Mouse (Mus musculus): ENCODE results near the gene Retnlb.
"Not testable (repeated sequence)": the region's sequence is repeated elsewhere in the genome, so short reads cannot be mapped to it uniquely, and the experiment has no call there.

Gene Retnlb

DNA sequence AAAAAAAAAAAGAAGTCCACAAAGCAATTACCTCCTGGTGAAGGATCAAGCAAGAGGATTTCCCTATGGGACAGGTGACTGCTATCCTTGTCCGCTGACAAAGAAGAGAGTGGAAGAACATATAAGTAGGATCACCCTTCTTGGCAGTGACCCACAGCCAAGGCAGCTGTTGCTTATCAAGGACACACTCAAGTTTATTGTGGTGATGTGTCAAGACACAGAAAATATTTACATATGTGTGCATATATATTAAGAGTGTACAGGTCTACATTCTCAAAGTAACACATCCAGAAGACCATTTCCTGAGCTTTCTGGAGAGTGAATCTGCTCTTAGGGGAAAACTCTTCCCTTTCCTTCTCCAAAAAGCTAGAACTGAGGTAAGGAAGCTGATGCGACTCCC, at the start of gene Retnlb:
Retnlb (plus strand) TSS at position 162 of the 400 bp plus-strand sequence.
- no peak for DNase-seq

GRCm38 (mm10) chr16:48769183-48769582, 47.5 kb upstream of the Retnlb start:
- DNase-seq: no peak

GRCm38 (mm10) chr16:48771971-48772445, 44.6 kb upstream of the Retnlb start, which contains the start of gene Trat1:
TSS of gene Trat1 (minus strand) at chr16:48772021.
- DNase-seq: no peak

DNA sequence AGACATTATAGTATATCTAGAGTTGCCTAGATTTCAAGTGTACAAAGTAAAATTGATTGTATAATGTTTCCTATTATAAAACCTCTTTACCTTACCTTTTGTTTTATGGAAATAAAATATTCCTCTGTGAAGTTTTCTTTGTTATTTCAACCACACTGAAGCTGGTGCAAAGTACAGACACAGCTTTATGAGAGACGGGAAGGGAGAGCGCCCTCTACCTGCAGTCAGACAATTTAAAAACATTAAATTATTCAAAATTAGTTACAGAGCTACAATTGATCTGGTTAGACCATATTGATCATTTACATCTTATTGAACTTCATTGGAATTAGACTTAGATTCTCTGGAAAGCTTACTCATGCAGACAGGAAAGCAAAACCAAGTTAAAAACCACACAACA, 39.4 kb upstream of the Retnlb start:
- no peak for DNase-seq

GRCm38 (mm10) chr16:48786258-48786657, 30.4 kb upstream of the Retnlb start:
- DNase-seq: no peak

DNA sequence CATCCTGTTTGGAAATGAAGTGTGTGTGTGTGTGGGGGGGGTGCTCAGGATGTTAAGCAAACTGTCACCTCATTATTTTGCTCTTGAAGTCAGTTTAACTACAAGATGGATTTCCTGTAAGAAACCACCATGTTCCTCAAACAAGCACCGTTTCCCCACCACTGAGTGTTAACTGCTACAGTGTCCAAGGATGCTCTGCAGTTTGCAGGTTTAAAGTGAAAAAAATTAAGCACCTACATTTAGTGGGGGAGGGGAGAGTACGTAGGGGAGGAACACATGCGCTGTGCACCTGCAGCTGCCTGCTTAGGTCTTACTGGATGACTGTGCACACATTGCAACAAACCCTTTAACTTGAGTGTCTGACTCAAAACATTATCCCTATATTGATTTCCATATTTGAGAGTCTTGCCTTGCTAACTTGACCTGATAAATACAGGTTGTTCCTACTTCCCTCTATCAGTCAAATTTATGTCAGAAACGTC, 27.9 kb upstream of the Retnlb start:
- no peak for DNase-seq

DNA sequence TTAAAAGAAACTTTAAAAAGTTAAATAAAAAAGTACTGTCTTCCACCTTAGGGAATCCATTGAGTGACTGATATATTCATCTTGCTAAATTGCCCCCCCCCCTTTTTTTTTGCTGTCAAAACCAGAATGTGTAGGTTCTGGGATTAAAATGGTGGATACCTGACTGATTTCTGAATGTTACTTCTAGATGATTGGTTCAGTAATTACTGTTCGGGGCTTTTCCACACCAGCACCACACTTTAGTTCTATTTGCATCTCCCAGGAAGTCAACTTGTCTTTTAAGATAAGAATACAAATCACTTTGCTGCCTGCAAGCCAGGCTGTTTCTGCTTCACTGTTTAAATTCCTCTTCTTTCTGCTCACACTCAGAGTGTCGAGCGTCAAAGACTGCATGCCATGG, 18.4 kb upstream of the Retnlb start:
- DNase-seq: no peak

DNA sequence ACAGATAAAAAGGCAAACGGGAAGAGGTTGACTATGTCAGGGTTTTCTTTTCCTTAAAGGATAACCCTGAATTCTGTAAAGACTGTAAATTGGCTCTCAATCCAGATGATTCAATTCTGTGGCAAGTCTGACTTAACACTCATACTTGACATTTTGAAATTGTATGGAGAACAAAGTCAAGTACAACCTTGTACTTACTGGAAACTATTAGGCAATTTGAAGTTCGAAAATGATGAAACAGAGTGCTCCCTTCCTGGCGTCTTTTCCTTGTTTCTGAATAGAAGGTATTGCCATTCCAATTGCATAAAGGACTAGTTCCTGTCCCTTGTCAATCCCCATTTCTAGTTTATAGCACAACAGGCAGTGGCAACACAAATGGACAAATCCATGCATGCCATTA, 17.2 kb upstream of the Retnlb start:
- DNase-seq: no peak

GRCm38 (mm10) chr16:48800906-48801305, 15.8 kb upstream of the Retnlb start:
- no peak for DNase-seq

DNA sequence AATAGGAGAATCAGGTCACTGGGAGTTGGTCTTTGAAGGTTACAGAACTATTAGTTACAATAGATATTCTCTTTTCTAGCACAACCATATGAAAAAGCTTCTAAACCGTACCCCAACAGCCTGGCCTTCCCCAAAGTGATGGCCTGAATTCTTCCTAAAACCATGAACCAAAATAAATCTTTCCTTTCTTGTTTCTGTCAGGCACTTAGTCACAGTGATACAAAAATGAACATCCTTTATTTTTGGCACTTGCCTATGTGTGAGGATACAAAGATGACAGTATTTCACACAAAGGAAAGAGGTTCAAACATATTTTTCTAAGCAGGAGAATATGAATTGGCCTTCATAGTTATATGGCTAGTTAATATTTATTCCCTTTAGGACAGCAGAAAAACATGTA, 11.2 kb upstream of the Retnlb start:
- DNase-seq: no peak

- no peak for DNase-seq
Measured at GRCm38 (mm10) chr16:48806521-48806920, 10.1 kb upstream of the Retnlb start.

- peak; percentile 11 for DNase-seq
Measured at GRCm38 (mm10) chr16:48809374-48809773, 7.3 kb upstream of the Retnlb start.

DNA sequence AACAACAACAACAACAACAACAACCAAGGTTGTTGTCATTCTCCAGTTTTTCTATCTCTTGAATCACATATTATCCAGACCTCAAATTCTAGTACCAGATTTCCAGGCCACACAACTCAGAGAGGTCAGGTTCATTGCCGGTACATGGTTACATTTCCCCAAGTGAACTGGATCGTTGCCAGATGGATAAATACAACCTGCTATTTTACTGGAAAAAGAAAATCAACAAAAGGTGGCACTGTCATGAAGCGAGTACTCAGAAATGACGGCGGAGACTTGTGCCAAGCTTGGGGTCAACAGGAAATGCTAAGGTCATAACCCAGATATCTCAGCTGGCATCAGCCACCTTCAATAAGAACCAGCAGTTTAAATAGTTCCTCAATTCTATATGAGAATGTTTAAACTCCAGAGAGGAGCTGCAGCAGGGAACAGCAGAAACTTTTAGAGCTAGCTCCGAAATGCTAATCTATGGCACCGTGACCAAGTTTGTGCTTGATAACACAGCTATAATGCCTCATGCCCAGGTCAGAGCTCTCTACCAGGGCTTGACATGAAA, 4.7 kb upstream of the Retnlb start:
- DNase-seq: no peak

DNA sequence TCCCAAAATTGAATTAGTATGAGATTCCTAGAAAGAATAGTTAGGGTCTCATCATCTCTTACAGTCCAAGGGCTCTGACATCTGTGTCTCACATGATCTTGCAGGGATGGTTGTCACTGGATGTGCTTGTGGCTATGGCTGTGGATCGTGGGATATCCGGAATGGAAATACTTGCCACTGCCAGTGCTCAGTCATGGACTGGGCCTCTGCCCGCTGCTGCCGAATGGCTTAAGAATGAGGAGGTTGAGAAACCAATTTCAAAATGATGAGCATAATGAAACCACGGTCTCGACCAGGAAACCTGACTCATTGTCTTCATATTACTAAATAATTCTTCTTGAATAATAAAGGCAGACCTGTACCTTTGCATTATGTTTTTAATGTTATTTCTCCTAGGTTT, 1.9 kb downstream of the Retnlb start:
- DNase-seq: no peak

DNA sequence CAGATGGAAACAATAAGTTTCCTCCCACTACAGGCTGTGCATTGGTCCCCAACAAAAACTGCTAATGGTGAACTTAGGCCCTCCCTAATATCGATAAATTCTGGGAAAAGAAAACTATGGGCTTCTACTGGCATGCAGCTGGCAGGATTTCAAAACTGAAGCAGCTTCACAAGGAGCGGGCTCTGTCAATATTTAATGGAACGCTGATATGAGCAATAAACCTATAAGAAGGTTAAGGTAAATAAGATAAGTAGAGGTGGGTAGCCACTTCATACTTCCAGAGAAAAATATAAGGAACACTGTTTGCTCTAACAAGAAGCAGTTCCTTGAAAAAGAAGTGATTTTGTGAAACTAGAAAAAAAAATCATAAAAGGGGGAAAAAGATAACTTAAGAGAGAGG, 9.8 kb downstream of the Retnlb start:
- no peak for DNase-seq

DNA sequence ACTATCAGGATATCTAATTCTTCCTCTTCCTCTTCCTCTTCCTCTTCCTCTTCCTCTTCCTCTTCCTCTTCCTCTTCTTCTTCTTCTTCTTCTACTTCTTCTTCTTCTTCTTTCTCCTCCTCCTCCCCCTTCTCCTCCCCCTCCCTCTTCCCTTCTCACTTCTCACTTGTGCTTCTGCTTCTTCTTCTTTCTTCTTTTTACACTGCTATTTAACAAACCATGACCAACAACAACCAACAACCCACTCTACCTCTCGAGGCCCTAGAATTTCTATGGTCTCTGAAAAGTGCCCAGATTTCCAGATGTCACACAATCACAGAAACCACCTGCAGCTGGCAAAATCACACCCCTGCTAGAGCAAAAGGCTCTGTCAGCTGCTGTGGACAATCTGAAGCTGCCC, 11.0 kb downstream of the Retnlb start:
- no peak for DNase-seq

DNA sequence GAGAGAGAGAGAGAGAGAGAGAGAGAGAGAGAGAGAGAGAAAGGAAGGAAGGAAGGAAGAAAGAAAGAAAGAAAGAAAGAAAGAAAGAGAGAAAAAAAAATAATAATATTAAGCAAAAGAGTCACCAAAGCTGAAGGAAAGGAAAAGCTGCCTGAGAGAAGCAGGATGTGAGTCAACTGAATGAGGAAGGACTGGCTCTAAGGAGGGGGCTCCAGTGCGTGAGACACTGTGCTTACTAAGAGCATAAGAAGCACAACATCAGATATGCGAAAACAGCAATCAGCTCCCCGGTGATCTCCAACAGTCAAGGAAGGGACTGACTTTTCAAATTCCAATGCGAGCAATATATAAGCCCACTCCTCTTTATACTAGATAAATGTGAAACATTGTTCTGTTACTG, 12.4 kb downstream of the Retnlb start:
- DNase-seq: no peak

GRCm38 (mm10) chr16:48832055-48832454, 15.4 kb downstream of the Retnlb start:
- no peak for DNase-seq

GRCm38 (mm10) chr16:48833626-48834025, 17.0 kb downstream of the Retnlb start:
- not testable (repeated sequence) for DNase-seq

DNA sequence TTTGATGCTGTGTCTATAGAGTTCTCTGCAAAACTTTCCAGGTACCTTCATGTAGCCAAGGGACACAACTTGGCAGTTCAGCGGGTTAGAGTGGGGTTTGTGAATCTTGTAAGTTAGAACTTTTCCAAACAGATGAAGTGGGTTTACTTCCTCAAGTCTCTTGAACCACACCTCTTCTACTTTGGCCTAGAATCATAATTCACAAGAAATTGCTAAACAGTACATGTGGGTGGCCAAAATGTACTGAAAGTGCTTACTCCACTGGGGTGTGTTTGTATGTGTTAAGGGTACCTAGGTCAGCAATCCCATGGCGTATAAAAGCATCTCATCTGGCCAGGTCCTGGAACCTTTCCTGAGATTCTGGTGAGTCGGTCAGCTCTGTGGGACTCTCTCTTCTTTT, 25.6 kb downstream of the Retnlb start, which contains the start of gene Retnla:
Retnla (plus strand) TSS at position 286 of the 400 bp plus-strand sequence.
- no peak for DNase-seq

GRCm38 (mm10) chr16:48843671-48844386, 27.2 kb downstream of the Retnlb start:
- DNase-seq: no peak

- DNase-seq: not testable (repeated sequence)
Measured at GRCm38 (mm10) chr16:48865004-48865403, 48.3 kb downstream of the Retnlb start.

DNA sequence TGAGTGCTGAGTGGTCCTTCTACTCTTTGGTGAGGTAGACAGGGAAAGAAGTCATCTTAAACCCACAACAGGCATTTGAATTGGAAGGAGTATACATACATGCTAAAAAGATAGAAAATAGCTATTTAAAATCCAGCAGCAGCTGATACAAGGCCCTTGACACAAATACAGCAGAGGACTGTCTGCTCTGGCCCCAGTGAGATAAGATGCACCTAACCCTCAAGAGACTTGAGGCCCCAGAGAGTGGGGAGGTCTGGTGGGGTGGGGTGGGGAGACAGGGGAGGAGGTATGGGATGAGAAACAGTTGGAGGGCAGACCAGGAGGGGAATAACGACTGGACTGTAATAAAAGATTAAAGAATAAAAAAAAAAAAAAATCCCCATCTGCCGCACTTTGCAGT, 51.0 kb downstream of the Retnlb start:
- DNase-seq: no peak
